Mouse (Mus musculus): Measurements from ENCODE around the gene Dpm3.
"Not testable (repeated sequence)": the region's sequence is repeated elsewhere in the genome, so short reads cannot be mapped to it uniquely, and the experiment has no call there.

Dpm3 gene

DNA sequence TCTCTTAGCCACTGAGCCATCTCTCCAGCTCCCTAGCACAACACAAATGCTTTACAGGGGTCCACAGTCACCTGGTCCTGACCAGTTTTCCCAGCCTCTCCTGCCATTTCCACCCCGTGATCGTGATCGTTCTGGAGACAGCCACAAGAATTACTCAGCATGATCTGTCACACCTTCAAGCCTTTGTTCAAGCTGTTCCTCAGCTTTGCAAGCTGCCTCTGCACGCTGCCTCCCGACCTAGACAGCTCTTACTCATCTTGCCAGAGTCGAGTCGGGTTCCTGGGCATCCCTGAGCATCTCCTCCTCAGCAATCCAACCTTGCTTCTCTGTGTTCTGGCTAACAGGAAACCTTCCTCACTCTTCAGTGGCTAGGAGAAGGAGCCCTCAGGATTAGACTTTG, at the start of gene Dpm3:
Gene Dpm3, plus strand, starts transcription at position 283 of the 400 bp plus-strand sequence.
- DNase-seq (ENCODE audit: low spot score) = no peak

DNA sequence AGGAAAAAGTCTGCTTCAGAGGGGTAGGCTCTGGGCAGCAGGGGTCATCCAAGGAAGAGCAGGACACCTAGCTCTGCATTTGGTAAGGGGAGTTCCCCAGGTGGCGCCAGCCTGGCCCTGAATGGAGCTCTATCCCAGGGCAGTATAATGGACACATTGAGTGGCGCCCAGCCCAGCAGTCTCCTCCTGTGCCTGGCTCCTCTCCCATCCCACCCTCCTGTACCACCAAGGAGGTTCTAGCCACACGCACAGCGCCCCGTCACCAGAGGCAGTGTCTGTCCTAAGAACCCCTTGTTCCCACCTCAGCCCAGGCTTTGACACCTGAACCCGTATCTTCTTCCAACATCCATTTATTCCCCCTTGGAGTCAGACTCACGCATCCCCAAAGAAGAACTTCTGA, 49.4 kb upstream of the Dpm3 start:
- DNase-seq (ENCODE audit: low spot score) = no peak

DNA sequence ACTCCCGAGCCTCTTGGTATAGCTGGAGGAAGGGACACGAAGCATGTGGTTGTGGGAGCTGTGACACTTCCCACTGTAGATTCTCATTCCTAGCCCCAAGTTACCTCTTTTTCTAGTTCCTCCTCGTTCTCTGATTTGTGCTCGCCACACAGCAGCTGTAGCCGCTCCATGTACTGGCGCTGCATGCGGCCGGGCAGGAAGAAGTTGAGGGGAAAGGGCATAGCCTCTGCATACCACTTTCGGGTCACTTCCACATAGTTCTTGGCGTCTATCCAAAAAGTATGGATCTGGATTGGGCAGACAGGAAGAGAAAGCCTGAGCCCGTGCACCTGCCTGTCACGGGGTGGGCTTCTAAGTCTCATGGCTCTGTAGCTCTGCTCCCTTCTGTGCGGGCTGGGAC, 49.0 kb upstream of the Dpm3 start:
- DNase-seq (ENCODE audit: low spot score) = no peak

DNA sequence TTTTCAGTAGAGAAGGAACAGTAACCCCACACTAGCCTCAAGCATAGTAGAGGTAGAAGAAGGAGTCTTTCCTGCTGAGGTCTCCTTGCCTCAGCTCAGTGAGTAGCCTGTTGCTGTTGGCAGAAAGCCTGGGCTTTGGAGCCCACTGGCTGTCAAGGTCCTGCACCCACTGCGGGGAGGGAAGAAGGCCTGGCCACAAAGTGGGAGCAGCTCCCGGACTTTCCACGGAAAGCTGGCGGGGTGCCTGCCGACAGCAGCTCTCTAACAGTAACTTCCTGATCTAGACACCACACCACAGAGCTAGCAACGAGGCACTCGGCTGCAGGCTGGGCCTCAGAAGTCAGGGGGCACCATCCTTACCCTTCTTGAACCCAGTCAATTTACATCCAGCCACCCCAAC, 48.4 kb upstream of the Dpm3 start:
- no peak for DNase-seq (ENCODE audit: low spot score)

DNA sequence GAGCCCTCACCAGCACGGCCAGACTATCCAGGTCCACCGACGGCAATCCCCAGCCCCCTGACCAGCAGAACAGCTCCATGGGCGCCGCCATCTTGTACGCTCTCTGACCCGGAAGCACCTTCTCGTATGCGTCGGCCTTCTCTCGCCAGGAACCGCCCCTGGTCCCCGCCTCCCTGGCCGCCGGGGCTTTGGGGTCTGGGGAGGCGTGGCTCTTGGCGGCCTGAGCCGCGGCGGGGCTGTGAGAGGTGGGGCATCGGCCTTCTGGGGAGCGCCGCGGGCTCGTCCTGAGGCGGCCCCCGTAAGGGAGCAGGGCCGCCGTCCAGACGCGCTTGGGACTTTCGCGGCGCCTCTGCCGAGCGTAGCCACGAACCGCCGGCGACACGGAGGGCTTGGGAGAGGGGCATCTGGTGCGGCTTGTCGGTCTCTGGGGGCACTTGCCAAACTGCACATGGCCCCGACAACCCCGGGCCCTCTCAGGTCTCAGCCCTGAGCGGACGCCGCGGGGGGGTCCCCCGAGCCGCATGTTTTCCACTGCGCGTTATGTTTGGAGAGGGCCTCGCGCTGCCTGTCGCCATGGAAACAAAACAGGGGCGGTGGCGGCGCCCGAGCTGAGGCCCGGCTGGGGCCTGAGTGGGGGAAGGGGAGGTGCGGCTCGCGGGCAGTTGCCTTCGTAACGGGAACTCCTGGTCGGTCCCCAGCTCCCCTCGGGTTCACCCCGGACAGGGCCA, 45.2 kb upstream of the Dpm3 start:
- peak; percentile 88 for DNase-seq (ENCODE audit: low spot score)

DNA sequence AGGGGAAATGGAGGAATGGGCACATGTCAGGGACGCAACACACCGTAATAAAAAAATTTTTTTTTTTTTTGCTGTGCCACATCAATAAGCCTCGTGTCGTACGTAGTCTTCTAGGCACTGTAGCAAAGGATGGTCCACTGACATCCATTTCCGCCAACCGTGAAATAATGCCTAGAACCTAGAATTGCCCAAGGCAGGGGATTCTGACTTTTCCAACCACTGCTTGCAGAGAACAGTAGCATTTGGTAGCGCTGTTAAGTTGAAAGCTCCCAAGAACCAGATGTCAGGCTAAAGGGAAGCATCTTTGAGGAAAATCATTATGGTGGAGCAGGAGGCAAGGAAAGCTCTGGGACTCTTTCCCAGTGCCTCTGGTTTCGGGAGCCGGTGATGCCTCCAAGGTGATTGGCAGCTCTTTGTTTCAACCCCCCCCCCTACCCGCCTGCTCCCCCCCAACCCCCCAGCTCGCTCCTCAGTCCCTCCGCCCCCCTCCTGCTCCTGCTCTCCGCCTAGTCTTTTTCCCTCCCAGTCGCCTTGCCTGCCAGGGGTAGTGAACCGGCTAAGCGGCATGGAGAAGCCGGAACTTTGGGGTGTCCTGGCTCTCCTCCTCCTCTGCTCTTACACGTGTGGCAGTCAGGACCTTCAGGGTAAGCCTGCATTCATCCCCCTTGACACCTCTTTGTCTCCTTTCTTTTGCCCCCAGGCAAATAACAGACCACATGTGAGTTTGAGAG, 44.3 kb upstream of the Dpm3 start, which contains the start of gene Thbs3:
Gene Thbs3, plus strand, starts transcription at position 500 of the 731 bp plus-strand sequence.
- no peak for DNase-seq (ENCODE audit: low spot score)

DNA sequence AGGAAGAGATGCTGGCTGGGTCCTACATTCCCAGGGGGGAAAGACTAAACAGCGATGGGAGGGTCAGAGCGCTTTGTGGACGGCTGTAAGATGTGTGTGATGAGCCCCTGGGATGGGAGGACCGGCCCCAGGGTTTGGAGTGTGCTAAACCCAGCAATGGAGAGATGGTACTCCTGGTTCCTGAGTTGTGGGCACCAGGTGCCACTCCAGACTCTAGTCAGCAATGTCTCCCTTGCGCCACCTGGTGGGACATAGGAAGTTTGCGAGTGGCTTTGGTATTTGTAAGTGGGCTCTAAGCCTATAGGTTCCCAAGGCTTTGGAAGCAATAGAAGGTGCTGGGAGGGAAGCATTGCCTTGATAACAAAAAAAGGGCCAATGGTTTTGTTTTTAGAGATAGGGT, 43.3 kb upstream of the Dpm3 start:
- peak; percentile 82 for DNase-seq (ENCODE audit: low spot score)

DNA sequence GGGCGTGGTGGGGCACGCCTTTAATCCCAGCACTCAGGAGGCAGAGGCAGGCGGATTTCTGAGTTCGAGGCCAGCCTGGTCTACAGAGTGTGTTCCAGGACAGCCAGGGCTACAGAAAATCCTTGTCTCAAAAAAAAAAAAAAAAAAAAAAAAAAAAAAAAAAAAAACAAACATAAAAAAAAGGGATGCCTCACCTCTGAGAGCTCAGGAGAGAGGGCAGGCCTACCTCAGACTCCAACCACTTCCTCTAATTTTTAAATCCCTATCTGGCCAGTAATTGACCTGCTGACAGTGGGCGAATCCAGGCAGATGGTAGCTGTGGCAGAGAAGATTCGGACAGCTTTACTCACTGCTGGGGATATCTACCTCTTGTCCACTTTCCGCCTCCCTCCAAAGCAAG, 42.8 kb upstream of the Dpm3 start:
- not testable (repeated sequence) for DNase-seq (ENCODE audit: low spot score)

DNA sequence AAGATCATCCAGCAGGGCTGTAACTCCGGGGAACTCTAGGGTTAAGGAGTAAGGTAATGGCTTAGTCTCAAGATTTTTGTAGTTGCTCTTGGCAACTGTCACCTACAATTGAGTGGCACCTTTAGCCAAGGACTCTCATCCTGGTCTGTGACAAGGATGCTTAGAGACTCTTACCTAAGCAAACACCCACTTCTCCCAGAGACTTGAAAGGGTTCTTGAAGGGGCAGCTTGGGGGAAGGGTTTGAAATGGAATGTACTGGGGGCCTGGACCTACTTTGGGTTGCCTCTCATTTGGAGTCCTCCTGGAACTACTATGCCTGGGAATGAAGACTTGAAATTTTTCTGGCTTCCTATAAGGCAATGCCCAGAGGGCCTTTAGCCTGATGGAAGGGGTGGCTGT, 40.9 kb upstream of the Dpm3 start:
- DNase-seq (ENCODE audit: low spot score) = no peak

DNA sequence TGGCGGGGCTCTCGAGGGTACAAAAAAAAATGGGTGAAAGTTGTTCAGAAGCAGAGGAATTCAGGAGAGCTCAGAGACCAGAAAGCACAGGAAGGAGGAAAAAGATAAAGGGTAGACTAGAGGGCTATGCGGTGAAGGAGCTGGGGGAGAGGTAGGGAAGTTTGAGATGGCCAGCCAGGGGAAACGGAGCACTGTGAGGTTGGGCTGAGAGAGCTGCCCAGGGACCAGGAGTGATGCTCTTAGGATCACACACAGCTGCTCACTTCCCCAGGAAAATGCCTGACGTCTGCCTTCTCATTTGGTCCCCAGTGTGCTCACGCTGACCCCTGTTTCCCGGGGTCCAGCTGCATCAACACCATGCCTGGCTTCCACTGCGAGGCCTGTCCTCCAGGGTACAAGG, 39.6 kb upstream of the Dpm3 start:
- DNase-seq (ENCODE audit: low spot score) = no peak

DNA sequence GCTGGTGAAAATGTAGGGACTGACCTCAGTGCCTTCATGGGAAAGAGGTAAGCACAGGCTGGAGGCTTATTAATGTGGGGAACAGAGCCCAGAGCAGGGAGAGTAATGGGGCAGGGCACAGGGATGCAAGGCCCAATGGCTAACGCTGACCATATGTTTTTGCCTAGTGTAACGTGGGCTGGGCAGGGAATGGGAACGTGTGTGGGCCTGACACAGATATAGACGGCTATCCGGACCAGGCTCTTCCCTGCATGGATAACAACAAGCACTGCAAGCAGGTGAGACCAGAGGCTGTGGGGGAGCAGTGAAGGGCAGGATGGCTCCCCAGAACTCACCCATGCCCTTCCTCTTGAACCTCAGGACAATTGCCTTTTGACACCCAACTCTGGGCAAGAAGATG, 38.0 kb upstream of the Dpm3 start:
- no peak for DNase-seq (ENCODE audit: low spot score)

DNA sequence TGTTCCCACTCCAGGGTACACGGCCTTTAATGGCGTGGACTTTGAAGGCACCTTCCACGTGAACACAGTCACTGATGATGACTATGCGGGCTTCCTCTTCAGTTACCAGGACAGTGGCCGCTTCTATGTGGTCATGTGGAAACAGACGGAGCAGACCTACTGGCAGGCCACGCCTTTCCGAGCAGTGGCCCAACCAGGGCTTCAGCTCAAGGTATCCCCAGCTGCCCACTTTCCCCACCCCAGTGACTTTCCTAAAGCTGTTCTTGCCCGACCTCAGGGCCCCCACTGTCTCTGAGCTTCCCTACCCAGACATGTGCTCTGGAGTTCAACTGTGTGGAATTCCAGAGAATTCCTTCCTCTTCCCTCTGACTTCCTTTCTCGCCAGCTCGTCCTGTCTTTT, 34.4 kb upstream of the Dpm3 start:
- no peak for DNase-seq (ENCODE audit: low spot score)

DNA sequence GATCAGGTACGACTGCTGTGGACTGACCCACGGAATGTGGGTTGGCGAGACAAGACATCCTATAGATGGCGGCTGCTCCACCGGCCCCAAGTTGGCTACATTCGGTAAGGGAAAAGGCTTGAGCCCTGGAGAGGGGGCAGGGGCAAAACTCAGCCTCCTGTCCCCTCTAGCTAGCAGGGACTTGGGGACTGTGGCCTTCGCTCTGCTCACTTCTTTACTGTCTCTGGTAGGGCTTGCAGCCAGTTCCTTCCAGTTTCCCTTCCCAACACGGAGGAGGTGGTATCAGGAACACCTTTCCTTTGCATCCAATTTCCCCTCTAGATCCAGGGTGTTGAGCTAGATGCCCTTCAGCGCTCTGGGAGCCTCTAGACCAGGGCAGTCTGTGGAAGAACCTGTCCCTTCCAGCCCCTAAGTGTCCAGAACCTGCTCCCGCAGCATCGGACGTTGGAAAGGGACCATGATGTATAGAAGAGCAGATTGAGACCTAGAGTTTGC, 33.8 kb upstream of the Dpm3 start:
- no peak for DNase-seq (ENCODE audit: low spot score)

DNA sequence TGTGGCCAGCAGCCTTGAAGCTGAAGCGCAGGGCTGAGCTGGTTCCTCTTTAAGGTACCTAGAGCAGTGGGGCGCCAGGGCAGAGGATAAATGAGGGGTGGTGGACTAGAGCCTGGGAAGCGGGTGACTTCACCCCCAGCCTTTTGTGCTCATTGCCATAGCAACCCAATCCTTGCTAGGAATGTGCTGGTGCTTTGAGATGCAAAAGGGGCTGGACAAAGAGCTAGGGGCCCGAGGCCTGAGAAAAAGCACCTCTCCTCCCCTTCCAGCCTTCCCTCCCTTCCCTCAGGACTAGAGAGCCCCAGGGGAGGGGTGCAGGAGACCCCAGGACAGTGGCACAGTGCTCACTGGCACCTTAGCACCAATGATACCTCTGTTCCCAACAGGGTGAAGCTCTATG, 33.2 kb upstream of the Dpm3 start:
- no peak for DNase-seq (ENCODE audit: low spot score)

DNA sequence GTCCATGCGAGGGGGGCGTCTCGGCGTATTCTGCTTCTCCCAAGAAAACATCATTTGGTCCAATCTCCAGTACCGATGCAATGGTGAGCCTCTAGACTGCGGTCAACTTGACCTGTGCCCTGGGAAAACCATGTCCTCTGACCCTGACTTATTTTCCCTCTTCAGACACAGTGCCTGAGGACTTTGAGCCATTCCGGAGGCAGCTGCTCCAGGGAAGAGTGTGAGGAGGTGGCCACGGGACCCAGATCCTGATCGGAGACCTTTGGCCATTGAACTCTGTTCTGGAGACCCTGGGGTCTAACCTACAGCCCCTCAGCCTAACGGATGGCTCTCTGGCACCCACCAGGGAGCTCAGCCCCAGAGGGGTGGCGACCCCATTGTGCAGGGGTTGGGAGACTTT, 32.8 kb upstream of the Dpm3 start:
- no peak for DNase-seq (ENCODE audit: low spot score)

DNA sequence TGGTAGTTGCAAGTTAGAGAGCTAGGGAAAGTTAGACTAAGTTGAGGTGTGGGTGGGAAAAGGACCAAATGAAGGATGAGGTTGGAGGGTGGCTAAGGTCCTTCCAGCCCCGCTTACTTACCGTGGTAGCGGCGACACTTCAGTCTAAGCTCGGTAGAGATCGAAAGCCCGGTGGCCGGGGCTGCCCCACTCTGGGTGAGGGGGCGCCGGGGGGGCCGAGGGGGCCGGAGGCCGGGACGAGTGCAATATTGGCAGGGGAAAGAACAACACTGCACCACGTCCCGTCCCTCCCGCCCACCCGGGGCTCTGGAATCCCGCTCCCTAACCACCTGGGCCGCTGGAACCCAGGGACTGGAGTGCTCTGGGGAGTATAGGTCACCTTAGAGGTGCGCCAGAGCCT, 32.3 kb upstream of the Dpm3 start, which contains the start of gene Mtx1:
Gene Mtx1, minus strand, starts transcription at position 189 of the 400 bp plus-strand sequence.
- no peak for DNase-seq (ENCODE audit: low spot score)

DNA sequence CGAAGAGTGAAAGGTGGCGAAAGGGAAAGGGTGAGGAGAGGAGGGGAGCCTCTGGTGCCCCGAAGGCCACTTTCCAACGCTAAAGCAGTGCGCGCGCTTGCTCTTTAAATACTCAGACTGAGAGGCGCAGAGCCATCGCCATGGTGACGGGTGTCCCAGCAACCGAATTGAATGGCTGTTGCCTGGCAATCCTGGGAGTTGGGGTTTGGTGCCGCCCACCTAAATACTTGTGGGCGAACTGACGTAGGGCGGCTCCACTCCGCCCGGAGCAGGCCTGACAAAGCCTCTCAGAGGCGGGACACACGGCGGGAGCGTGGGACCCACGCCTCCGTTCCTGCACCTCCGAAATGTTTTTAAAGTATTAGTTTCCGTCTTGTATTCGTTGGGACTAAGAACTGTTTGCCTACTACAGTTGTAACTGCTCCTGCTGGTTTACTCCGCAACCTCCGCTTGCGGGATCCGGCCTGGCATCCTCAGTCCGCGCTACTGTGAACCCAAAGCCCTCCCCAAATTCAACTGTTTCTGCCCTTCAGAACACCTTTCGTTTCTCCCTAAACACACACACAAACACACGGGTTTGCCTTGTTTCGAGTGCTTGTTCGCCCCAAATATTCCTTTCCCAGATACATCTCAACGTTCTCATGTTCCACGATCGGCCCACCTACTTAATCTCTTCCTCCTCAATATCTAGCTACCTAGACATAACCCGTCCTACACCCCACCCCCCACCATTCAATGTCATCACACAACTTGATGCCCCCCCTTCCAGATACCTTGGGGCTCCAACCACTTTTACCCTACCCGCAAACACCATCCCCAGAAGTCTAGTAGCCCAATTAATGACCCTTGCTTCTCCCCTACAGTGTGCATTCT, 31.6 kb upstream of the Dpm3 start:
- DNase-seq (ENCODE audit: low spot score) = peak; percentile 89

DNA sequence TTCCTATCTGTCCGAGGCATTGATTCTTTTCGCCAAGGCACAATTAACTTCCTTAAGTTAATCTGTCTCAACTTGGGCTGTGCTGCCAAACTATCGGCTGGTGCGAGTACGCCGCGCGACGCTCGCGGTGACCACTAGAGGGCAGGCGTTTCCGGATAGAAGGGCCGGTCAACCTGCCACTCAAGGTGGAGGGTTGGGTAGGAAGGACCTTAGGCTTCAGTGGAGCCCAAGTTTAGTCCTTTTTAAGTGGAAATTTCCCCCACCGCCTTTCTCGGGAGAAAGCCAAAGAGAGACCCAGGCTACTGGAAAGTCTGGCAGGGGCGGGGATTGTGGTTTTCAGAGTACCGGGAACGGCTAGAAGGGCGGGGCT, 31.0 kb upstream of the Dpm3 start:
- peak; percentile 92 for DNase-seq (ENCODE audit: low spot score)

DNA sequence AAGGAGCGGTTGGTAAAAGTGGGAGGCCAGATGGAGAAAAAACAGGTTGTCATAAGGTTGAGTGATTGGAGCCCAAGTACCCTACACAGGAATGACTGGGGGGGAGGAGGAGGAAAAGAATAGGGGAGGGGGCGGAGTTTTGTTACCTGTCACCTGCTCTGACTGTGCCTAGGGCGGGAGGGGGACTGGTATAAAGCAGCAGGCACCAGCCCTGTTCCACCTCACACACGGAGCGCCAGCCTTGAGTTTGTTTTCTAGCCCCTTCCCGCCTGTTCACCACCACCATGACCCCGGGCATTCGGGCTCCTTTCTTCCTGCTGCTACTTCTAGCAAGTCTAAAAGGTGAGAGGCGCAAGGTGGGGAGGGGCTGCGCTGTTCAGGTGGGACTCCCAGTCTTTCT, 30.3 kb upstream of the Dpm3 start, which contains the start of gene Muc1:
Gene Muc1, plus strand, starts transcription at position 222 of the 400 bp plus-strand sequence.
- DNase-seq (ENCODE audit: low spot score) = no peak

DNA sequence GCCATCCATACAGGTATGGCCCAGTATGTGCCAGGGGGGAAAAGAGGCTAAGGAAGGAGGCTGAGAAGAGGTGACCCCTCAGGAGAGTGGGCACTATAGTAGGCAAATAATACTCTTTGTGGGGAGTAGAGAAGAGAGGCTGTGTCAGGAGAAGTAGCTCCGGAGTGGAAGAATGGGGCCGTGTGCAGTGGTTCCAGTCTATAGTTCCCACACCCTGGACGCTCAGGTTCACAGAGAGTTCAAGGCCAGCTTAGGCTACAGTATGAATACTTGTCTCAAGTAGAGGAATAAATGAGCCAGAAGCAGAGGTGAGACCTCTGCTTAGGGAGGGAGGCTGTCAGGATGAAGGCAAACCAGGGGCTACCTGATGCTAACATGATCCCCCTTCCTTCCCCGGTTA, 29.9 kb upstream of the Dpm3 start:
- no peak for DNase-seq (ENCODE audit: low spot score)

DNA sequence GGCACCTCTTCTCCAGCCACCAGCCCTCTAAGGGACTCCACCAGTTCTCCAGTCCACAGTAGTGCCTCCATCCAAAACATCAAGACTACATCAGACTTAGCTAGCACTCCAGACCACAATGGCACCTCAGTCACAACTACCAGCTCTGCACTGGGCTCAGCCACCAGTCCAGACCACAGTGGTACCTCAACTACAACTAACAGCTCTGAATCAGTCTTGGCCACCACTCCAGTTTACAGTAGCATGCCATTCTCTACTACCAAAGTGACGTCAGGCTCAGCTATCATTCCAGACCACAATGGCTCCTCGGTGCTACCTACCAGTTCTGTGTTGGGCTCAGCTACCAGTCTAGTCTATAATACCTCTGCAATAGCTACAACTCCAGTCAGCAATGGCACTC, 28.6 kb upstream of the Dpm3 start:
- DNase-seq (ENCODE audit: low spot score) = no peak

DNA sequence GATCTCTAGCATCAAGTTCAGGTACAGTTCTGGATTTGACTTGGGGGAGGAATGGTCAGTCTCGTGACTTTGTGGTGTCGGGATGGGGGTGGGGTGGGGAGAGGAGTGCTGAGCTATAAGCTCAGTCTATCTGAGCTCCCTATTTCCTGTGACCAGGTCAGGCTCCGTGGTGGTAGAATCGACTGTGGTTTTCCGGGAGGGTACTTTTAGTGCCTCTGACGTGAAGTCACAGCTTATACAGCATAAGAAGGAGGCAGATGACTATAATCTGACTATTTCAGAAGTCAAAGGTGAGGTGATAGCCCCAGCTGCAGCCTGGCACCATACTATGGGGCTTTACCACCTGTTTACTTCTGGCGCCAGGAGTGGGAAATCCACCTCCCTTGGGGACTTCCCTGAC, 27.8 kb upstream of the Dpm3 start:
- no peak for DNase-seq (ENCODE audit: low spot score)
